Mouse (Mus musculus) MEL (cell line): ENCODE data around the gene Atf7.

ENCODE experiments used
- CTCF ChIP-seq, 3 experiments: IDR thresholded peaks in 2 of 3; conservative IDR thresholded peaks in 1 of 3; 2 replicates each; pipeline ENCODE4 v1.5.1; 2011 to 2012; ENCODE audit warnings: low read length in 3 of 3, low read depth in 2 of 3, mild to moderate bottlenecking in 2 of 3, improper control_type of control experiment in 1 of 3, inconsistent platforms in 1 of 3, mixed read lengths in 1 of 3, moderate library complexity in 1 of 3; ENCODE audit not compliant: control insufficient read depth in 1 of 3, insufficient read depth in 1 of 3, poor library complexity in 1 of 3, severe bottlenecking in 1 of 3
- EP300 ChIP-seq, 2 experiments: IDR thresholded peaks; 2 replicates each; pipeline ENCODE4 v1.6.1; 2011; ENCODE audit warnings: improper control_type of control experiment in 2 of 2, low read length in 2 of 2, low read depth in 1 of 2, mild to moderate bottlenecking in 1 of 2
- ETS1 ChIP-seq: IDR thresholded peaks from 2 replicates; pipeline ENCODE4 v1.6.1; 2012; ENCODE audit warnings: low read depth, mild to moderate bottlenecking, inconsistent platforms, low read length, improper control_type of control experiment, moderate library complexity
- KAT2A ChIP-seq: conservative IDR thresholded peaks from 2 replicates; pipeline ENCODE4 v1.6.1; 2012; ENCODE audit warnings: low read depth, low read length, improper control_type of control experiment, inconsistent platforms
- MAX ChIP-seq: IDR thresholded peaks from 2 replicates; pipeline ENCODE4 v1.6.1; 2011; ENCODE audit warnings: low read length, improper control_type of control experiment
- MAZ ChIP-seq: IDR thresholded peaks from 2 replicates; pipeline ENCODE4 v1.6.1; 2012; ENCODE audit warnings: low read depth, mild to moderate bottlenecking, inconsistent platforms, low read length, improper control_type of control experiment
- NELFE ChIP-seq: IDR thresholded peaks from 2 replicates; pipeline ENCODE4 v1.6.1; 2011; ENCODE audit warnings: low read depth, low read length, improper control_type of control experiment
- TBP ChIP-seq: IDR thresholded peaks from 2 replicates; pipeline ENCODE4 v1.8.0; 2011; ENCODE audit warnings: low read depth, low read length, improper control_type of control experiment
- ZNF384 ChIP-seq: IDR thresholded peaks from 2 replicates; pipeline ENCODE4 v1.6.1; 2012; ENCODE audit warnings: low read depth, mild to moderate bottlenecking, inconsistent platforms, low read length, improper control_type of control experiment

GRCm38 (mm10) chr15:102499851-102500250 lies 125.4 kb downstream of the Atf7 start:
- TF ChIP-seq MAZ (no peak; the same call in 1 of the 2 replicates), EP300 (IDR thresholded peaks at IDR 0.05; ENCODE audit: low read depth in 1 of 2, low read length in 2 of 2) (no peak), ETS1 (no peak), ZNF384 (no peak), NELFE (no peak), CTCF (IDR thresholded peaks at IDR 0.05 in 2 of 3, conservative IDR thresholded peaks at IDR 0.05 in 1 of 3; ENCODE audit: control insufficient read depth in 1 of 3, insufficient read depth in 1 of 3, low read depth in 2 of 3, low read length in 3 of 3, poor library complexity in 1 of 3, severe bottlenecking in 1 of 3) (no peak), MAX (no peak), TBP (no peak), KAT2A (no peak)
